Mouse (Mus musculus): ENCODE data around the gene Zfp72.
A peak's percentile ranks its signal among the peaks of the same experiment; 100 is the strongest.

Zfp72 gene

GRCm38 (mm10) chr13:74390371-74390990 is at the start of gene Zfp72:
TSS of gene Zfp72 (minus strand) at chr13:74390836.
- peak; percentile 43 for DNase-seq (ENCODE audit: low spot score)

GRCm38 (mm10) chr13:74439895-74440294 is 49.3 kb upstream of the Zfp72 start:
- DNase-seq (ENCODE audit: low spot score), result no peak

GRCm38 (mm10) chr13:74399298-74399839 is 8.7 kb upstream of the Zfp72 start, which contains the start of gene Ftl1-ps1:
TSS of gene Ftl1-ps1 (plus strand) at chr13:74399694.
- DNase-seq (ENCODE audit: low spot score), result no peak

GRCm38 (mm10) chr13:74391156-74391555 is 520 bp upstream of the Zfp72 start:
- DNase-seq (ENCODE audit: low spot score), result no peak

- DNase-seq (ENCODE audit: low spot score), result no peak
Observed at GRCm38 (mm10) chr13:74389730-74390129, 906 bp downstream of the Zfp72 start.

- DNase-seq (ENCODE audit: low spot score), result no peak
Observed at GRCm38 (mm10) chr13:74382289-74382688, 8.3 kb downstream of the Zfp72 start.

- no peak for DNase-seq (ENCODE audit: low spot score)
Observed at GRCm38 (mm10) chr13:74381533-74382276, 8.9 kb downstream of the Zfp72 start.

- peak; percentile 14 for DNase-seq (ENCODE audit: low spot score)
Observed at GRCm38 (mm10) chr13:74363859-74364235, 26.8 kb downstream of the Zfp72 start, which contains the start of gene Lrrc14b. TSS of gene Lrrc14b (minus strand) at chr13:74364005.

- DNase-seq (ENCODE audit: low spot score), result no peak
Observed at GRCm38 (mm10) chr13:74363176-74363858, 27.3 kb downstream of the Zfp72 start.

- DNase-seq (ENCODE audit: low spot score), result no peak
Observed at GRCm38 (mm10) chr13:74362218-74362617, 28.4 kb downstream of the Zfp72 start.

GRCm38 (mm10) chr13:74356491-74356890 is 34.1 kb downstream of the Zfp72 start:
- no peak for DNase-seq (ENCODE audit: low spot score)

GRCm38 (mm10) chr13:74350435-74350906 is 40.2 kb downstream of the Zfp72 start:
- no peak for DNase-seq (ENCODE audit: low spot score)

GRCm38 (mm10) chr13:74349566-74350434 is 40.8 kb downstream of the Zfp72 start, which contains the start of the genes Sdha and Ccdc127:
TSS of gene Sdha (minus strand) at chr13:74350280.
TSS of gene Ccdc127 (plus strand) at chr13:74350309.
- DNase-seq (ENCODE audit: low spot score), result peak; percentile 92

- no peak for DNase-seq (ENCODE audit: low spot score)
Observed at GRCm38 (mm10) chr13:74341036-74341435, 49.6 kb downstream of the Zfp72 start.

GRCm38 (mm10) chr13:74329321-74329720 is 61.3 kb downstream of the Zfp72 start:
- no peak for DNase-seq (ENCODE audit: low spot score)

Measured in ovary, adult 18-20 months (tissue).